Mouse (Mus musculus) megakaryocyte, embryonic 14.5 days (primary cell): Measurements from ENCODE around the gene Cdr2. TPM values are rescaled to one million over a fixed set of nuclear protein-coding genes. Genes with fewer than 3 reads are reported as not detected.
"Not testable (repeated sequence)": the region's sequence is repeated elsewhere in the genome, so short reads cannot be mapped to it uniquely, and the experiment has no call there.

Source experiments
- H3K27me3 ChIP-seq: replicated peaks from 2 replicates; pipeline ENCODE3; 2012; ENCODE audit warnings: inconsistent platforms
- H3K36me3 ChIP-seq: replicated peaks from 2 replicates; pipeline ENCODE3; 2012; ENCODE audit warnings: low read length, inconsistent platforms, mixed read lengths
- H3K4me1 ChIP-seq: 2 replicates; pipeline ENCODE4 v1.6.1; 2012; ENCODE audit warnings: inconsistent platforms
- H3K4me3 ChIP-seq: replicated peaks from 2 replicates; pipeline ENCODE3; 2012; ENCODE audit warnings: moderate library complexity, mild to moderate bottlenecking, inconsistent platforms
- H3K9me3 ChIP-seq: 2 replicates; pipeline ENCODE4 v1.6.1; 2012; ENCODE audit warnings: inconsistent platforms
- FLI1 ChIP-seq: IDR thresholded peaks from 2 replicates; pipeline ENCODE4 v1.6.1; 2012; ENCODE audit warnings: low read length, inconsistent platforms, mixed read lengths
- GATA1 ChIP-seq: IDR thresholded peaks from 3 replicates; pipeline ENCODE4 v1.6.1; 2012; ENCODE audit warnings: mixed read lengths, low read length, inconsistent platforms, borderline replicate concordance
- polyA plus RNA-seq: library from polyadenylated mRNA; stranded (reverse); fragments of >175 nt; gene quantifications from 2 replicates; pipeline ENCODE4 v1.2.3, GENCODE M21; 2012; ENCODE audit warnings: low replicate concordance; ENCODE audit not compliant: insufficient read depth

Cdr2 gene
- polyA plus RNA-seq, 1 experiment, result 6.4 TPM

- H3K4me1 ChIP-seq, result peaks cover 7% of the 10 kb centered on the region; the same call in 1 of the 2 replicates
- peaks cover 100% of the 10 kb centered on the region for H3K36me3 ChIP-seq
- TF ChIP-seq GATA1 (no peak), FLI1 (no peak)
- H3K9me3 ChIP-seq, result no peaks in the 10 kb centered on the region
- no peaks in the 10 kb centered on the region for H3K27me3 ChIP-seq
- no peak overlapping the region for H3K4me3 ChIP-seq
Observed at GRCm38 (mm10) chr7:120938206-120938605, 43.9 kb downstream of the Cdr2 start.

DNA sequence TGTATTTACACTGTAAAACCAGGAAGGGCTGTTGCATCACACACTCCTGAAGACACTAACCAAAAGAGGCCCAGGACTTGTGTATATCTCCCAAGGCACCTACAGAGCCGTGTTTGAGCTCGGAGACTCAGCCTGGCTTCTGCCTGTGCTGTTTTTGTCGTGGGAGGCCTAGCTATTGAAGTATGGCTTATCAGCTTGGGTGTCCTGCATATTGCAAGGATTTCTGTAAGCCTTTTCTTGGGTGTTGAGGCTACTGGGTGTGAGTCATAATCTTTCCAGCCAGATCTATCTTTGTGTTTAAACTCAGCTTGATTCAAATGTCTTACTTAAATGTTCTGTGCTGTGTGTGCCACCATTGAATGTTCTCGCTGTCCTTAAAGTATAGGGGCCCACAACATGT is 45.6 kb downstream of the Cdr2 start:
- Histone ChIP-seq H3K27me3 (no peaks in the 10 kb centered on the region), H3K4me1 (peaks cover 7% of the 10 kb centered on the region; the same call in 1 of the 2 replicates), H3K36me3 (peaks cover 100% of the 10 kb centered on the region), H3K4me3 (no peak overlapping the region), H3K9me3 (no peaks in the 10 kb centered on the region)
- TF ChIP-seq FLI1 (no peak), GATA1 (no peak)

DNA sequence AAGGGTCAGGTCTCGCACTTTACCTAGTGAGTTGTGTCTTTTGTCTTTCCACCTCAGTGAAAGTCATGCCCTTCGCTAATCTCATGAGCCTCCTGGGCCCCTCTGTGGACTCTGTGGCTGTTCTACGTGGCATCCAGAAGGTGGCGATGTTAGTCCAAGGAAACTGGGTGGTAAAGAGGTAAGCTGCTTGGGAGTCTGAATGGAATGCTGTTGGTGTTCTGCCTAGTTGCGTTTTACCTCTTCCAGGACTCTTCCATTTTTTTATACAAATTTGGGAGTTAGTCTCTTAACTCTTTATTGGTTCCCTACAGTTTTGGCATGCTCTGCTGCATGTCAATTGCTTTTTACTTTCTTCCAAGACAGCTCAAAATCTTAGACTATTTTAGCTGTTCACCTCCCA is 47.4 kb downstream of the Cdr2 start:
- no peak for TF ChIP-seq GATA1
- no peak for TF ChIP-seq FLI1
- Histone ChIP-seq H3K4me3 (no peak overlapping the region), H3K36me3 (peaks cover 100% of the 10 kb centered on the region), H3K4me1 (peaks cover 4% of the 10 kb centered on the region; the same call in 1 of the 2 replicates), H3K27me3 (no peaks in the 10 kb centered on the region), H3K9me3 (no peaks in the 10 kb centered on the region)

GRCm38 (mm10) chr7:120933680-120934195 is 48.4 kb downstream of the Cdr2 start:
- Histone ChIP-seq H3K36me3 (peaks cover 100% of the 10 kb centered on the region), H3K9me3 (no peaks in the 10 kb centered on the region), H3K4me3 (no peak overlapping the region), H3K4me1 (peaks cover 4% of the 10 kb centered on the region; the same call in 1 of the 2 replicates), H3K27me3 (no peaks in the 10 kb centered on the region)
- TF ChIP-seq FLI1 (no peak), GATA1 (no peak)

- no peaks in the 10 kb centered on the region for H3K9me3 ChIP-seq
- no peak for TF ChIP-seq GATA1
- no peak for TF ChIP-seq FLI1
- H3K4me1 ChIP-seq, result peaks cover 4% of the 10 kb centered on the region; the same call in 1 of the 2 replicates
- peaks cover 100% of the 10 kb centered on the region for H3K36me3 ChIP-seq
- H3K27me3 ChIP-seq, result no peaks in the 10 kb centered on the region
- no peak overlapping the region for H3K4me3 ChIP-seq
Observed at GRCm38 (mm10) chr7:120933110-120933509, 49.0 kb downstream of the Cdr2 start.

DNA sequence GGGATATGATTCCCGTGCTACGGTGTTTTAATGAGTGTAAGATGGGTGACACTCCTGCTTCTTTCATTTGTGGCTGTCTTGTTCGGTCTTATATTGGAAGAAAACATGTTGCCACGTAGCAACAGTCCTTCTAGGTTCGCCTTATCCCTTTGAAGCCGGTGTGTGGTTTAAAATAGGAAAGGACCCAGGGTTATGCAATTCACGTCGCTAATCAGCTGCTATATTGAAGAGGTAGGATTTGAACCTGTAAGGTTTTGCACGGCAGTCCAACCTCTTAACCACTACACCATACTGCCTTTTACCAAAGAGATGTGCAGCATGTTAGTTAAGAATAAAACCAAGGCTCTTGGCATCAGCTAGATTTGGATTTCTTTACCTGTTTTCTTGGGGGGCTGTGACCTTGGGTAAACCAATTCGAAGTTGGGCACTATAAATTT is 63.6 kb downstream of the Cdr2 start:
- peaks cover 19% of the 10 kb centered on the region for H3K36me3 ChIP-seq

DNA sequence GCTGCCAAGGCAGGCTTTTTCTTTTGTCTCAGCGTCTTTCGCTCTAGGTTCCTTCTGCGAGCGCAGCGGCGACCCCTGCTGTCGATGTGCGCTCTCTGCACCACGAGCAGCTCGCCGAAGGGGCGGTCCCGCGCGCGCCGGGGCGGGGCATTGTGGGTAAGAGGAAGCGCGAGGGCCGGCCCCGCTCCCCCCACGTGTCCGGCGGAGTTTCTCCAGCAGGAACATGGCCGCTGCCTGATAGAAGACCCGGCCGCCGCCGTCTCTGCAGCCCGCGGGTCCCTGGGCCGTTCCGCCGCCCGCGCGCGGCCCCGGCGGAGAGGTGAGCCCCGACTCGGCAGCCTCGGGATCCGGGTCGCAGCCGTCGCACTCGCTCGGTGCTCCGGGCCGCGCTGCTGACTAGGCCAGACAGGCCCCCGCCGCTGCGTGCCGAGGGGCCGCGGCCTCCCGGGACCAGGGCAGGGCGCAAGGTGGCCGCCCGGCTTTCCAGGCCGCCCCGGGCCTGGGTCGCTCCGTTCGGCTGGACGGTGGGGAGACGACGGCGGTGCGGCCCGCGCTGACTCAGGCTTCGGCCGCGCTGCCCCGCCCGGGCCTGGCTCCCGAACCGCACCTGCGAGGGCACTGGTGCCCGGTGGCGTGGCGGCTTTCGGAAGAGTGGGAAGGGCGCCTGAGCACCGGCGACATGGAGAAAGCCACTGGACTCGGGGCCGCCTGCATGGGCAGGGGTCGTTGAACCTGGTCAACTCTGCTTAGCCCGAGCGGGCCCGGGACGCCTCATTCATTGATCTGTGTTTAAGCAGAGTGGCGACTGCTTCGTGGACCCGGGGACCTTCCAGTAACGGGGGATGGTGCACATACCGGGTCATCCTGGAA is 64.3 kb downstream of the Cdr2 start, which contains the start of gene Polr3e:
Polr3e (plus strand) TSS at position 153 of the 870 bp plus-strand sequence.
- TF ChIP-seq FLI1, result no peak
- no peak for TF ChIP-seq GATA1
- no peaks in the 10 kb centered on the region for H3K9me3 ChIP-seq
- peaks cover 12% of the 10 kb centered on the region for H3K36me3 ChIP-seq
- H3K4me3 ChIP-seq, result peak within 1 kb of the TSS; percentile 95
- H3K27me3 ChIP-seq, result no peaks in the 10 kb centered on the region
- H3K4me1 ChIP-seq, result peaks cover 58% of the 10 kb centered on the region

More for the DNA sequence above, 63.6 kb downstream of the Cdr2 start:
- no peaks in the 10 kb centered on the region for H3K27me3 ChIP-seq
- H3K4me1 ChIP-seq, result peaks cover 59% of the 10 kb centered on the region
- peak overlapping the region; percentile 95 for H3K4me3 ChIP-seq
- TF ChIP-seq GATA1 (no peak), FLI1 (no peak)
- H3K9me3 ChIP-seq, result no peaks in the 10 kb centered on the region

GRCm38 (mm10) chr7:120917279-120917591 is 64.9 kb downstream of the Cdr2 start:
- H3K36me3 ChIP-seq, result peaks cover 6% of the 10 kb centered on the region
- H3K9me3 ChIP-seq, result no peaks in the 10 kb centered on the region
- H3K4me1 ChIP-seq, result peaks cover 58% of the 10 kb centered on the region
- TF ChIP-seq GATA1 (no peak), FLI1 (no peak)
- no peaks in the 10 kb centered on the region for H3K27me3 ChIP-seq
- H3K4me3 ChIP-seq, result peak overlapping the region; percentile 95

DNA sequence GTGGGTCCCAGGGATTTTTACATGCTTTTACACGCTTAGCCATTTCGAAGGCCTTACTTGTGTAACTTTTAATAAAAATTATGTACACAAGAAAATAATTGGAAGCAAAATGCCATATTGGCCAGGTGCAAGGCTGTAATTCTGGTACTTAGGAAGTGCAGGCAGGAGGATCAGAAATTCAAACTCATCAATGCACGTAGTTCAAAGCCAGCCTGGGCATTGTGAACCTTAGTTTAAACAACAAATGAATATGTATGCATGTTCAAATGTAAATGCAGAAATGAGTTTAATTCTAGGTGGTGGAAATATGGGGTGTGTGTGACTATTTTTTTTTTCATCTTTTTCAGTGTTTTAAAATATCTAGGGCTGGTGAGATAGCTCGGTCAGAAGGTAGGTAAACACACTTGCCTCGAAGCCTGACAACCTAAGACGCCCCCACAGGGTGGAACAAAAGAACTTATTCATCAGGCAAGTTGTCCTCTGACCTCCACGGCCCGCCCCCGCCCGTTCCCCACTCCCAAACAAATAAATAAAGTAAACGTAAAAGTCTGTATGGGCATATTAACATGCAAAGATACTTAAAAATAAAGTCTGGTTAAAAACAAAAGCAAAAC is 65.7 kb downstream of the Cdr2 start:
- H3K4me1 ChIP-seq, result peaks cover 55% of the 10 kb centered on the region
- no peaks in the 10 kb centered on the region for H3K36me3 ChIP-seq
- H3K4me3 ChIP-seq, result peak overlapping the region; percentile 95
- TF ChIP-seq FLI1 (no peak), GATA1 (no peak)
- H3K9me3 ChIP-seq, result no peaks in the 10 kb centered on the region
- no peaks in the 10 kb centered on the region for H3K27me3 ChIP-seq

- Histone ChIP-seq H3K27me3 (no peaks in the 10 kb centered on the region), H3K9me3 (no peaks in the 10 kb centered on the region), H3K36me3 (no peaks in the 10 kb centered on the region), H3K4me3 (no peak overlapping the region), H3K4me1 (peaks cover 28% of the 10 kb centered on the region)
- no peak for TF ChIP-seq FLI1
- TF ChIP-seq GATA1, result no peak
Observed at GRCm38 (mm10) chr7:120913332-120913731, 68.8 kb downstream of the Cdr2 start.

- H3K36me3 ChIP-seq, H3K9me3 ChIP-seq, H3K4me3 ChIP-seq, H3K27me3 ChIP-seq: not testable (repeated sequence)
- H3K4me1 ChIP-seq, result peaks cover 22% of the 10 kb centered on the region
Observed at GRCm38 (mm10) chr7:120911268-120911667, 70.8 kb downstream of the Cdr2 start.

DNA sequence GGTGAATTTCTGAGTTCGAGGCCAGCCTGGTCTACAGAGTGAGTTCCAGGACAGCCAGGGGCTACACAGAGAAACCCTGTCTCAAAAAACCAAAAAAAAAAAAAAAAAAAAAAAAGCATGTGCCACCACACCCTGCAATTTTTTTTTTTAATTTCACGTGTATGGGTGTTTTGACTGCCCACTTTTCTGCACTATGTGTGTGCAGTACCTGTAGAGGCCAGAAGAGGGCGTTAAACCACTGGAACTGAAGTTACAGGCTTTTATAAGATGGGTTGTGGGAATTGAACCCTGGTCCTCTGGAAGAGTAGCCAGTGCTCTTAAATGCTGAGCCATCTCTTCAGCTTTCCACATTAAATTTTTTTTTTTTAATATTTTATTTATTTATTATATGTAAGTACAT is 71.9 kb downstream of the Cdr2 start:
- H3K27me3 ChIP-seq, H3K9me3 ChIP-seq, H3K4me3 ChIP-seq: not testable (repeated sequence)
- peaks cover 14% of the 10 kb centered on the region for H3K4me1 ChIP-seq
- H3K36me3 ChIP-seq, result peaks cover 14% of the 10 kb centered on the region
